Mouse (Mus musculus) adrenal gland, postnatal 36 days (tissue): ENCODE data around the gene Terb1. TPM values are rescaled to one million over a fixed set of nuclear protein-coding genes. Genes with fewer than 3 reads are reported as not detected.

ENCODE experiments used
- DNase-seq, 2 experiments: peaks; one replicate each; pipeline ENCODE4 v3.0.0; 2021; ENCODE audit warnings: mixed read lengths in 1 of 2
- total RNA-seq, 2 experiments: library from RNA; stranded (reverse); gene quantifications; 2 replicates each; pipeline ENCODE4 v1.2.3; 2021

Gene Terb1
- total RNA-seq, 2 experiments from 2014 or later, result not detected

GRCm38 (mm10) chr8:104412805-104413532, 96.7 kb downstream of the Terb1 start:
- DNase-seq, result no peak

GRCm38 (mm10) chr8:104411972-104412371, 97.7 kb downstream of the Terb1 start:
- no peak for DNase-seq

- DNase-seq, result no peak
Measured at GRCm38 (mm10) chr8:104411468-104411867, 98.2 kb downstream of the Terb1 start.

- DNase-seq, result no peak
Measured at GRCm38 (mm10) chr8:104410628-104411273, 99.0 kb downstream of the Terb1 start.

- DNase-seq, result peak in 1 of 2 experiments; percentile 31
Measured at GRCm38 (mm10) chr8:104408328-104409110, 101.2 kb downstream of the Terb1 start.

- DNase-seq, result no peak
Measured at GRCm38 (mm10) chr8:104406340-104407128, 103.2 kb downstream of the Terb1 start.

GRCm38 (mm10) chr8:104405430-104406187, 104.1 kb downstream of the Terb1 start:
- no peak for DNase-seq

- DNase-seq, result no peak
Measured at GRCm38 (mm10) chr8:104403596-104403995, 106.1 kb downstream of the Terb1 start.

Other genes with a start within 250 kb of the Terb1 start
- gene Cmtm2a, start 216.7 kb downstream of the Terb1 start, total RNA-seq, result under 1 TPM; 0.89 to 0.92 TPM
- gene Gm45711, start 199.8 kb downstream of the Terb1 start, total RNA-seq, result not detected
- not detected for gene Cmtm1, start 199.8 kb downstream of the Terb1 start, total RNA-seq
- gene Gm11020, start 188.3 kb downstream of the Terb1 start, total RNA-seq, result not detected
- gene Cmtm2b, start 187.7 kb downstream of the Terb1 start, total RNA-seq, result under 1 TPM in 1 of 2 experiments, not detected in 1; 0.46 TPM
- 100 to 1,000 TPM in 1 of 2 experiments, 10 to 100 TPM in 1; 65.8 to 153 TPM for gene Cmtm3, start 170.5 kb downstream of the Terb1 start, total RNA-seq
- gene Cmtm4, start 114.1 kb downstream of the Terb1 start, total RNA-seq, result 10 to 100 TPM; 47.7 to 60.9 TPM
- gene Dync1li2, start 66.9 kb downstream of the Terb1 start, total RNA-seq, result 100 to 1,000 TPM; 122 to 135 TPM
- gene Nae1, start 24.7 kb upstream of the Terb1 start, total RNA-seq, result 10 to 100 TPM; 36.4 to 38.4 TPM
- 1 to 10 TPM; 1.5 to 4.1 TPM for gene Car7, start 24.8 kb upstream of the Terb1 start, total RNA-seq
- 10 to 100 TPM; 30.4 to 33.0 TPM for gene Pdp2, start 81.5 kb upstream of the Terb1 start, total RNA-seq
- not detected for gene Cdh16, start 114.5 kb upstream of the Terb1 start, total RNA-seq
- gene Rrad, start 121.4 kb upstream of the Terb1 start, total RNA-seq, result 10 to 100 TPM in 1 of 2 experiments, 1 to 10 TPM in 1; 3.4 to 14.0 TPM
- gene Ciao2b, start 132.1 kb upstream of the Terb1 start, total RNA-seq, result 10 to 100 TPM; 46.1 to 51.1 TPM
- gene Ces2a, start 224.1 kb upstream of the Terb1 start, total RNA-seq, result not detected